Mouse (Mus musculus) liver, adult 2 months (tissue): ENCODE measurements around the gene Zfp874b. TPM values are rescaled to one million over a fixed set of nuclear protein-coding genes. Genes with fewer than 3 reads are reported as not detected.
"Not testable (repeated sequence)": the region's sequence is repeated elsewhere in the genome, so short reads cannot be mapped to it uniquely, and the experiment has no call there.

Experiments used
- DNase-seq: peaks from one replicate; pipeline ENCODE4 v3.0.0-alpha.2; 2011; ENCODE audit warnings: low read depth, low spot score; ENCODE audit errors: extremely low read depth
- H3K27ac ChIP-seq: fragments of 200-500 bp; replicated peaks from 2 replicates; pipeline ENCODE4 v1.5.1; 2012; ENCODE audit warnings: low read depth, mild to moderate bottlenecking, control low read depth, inconsistent platforms, low read length; ENCODE audit not compliant: insufficient read depth
- H3K27me3 ChIP-seq: fragments of 200-500 bp; 2 replicates; pipeline ENCODE4 v1.6.1; 2012; ENCODE audit warnings: mild to moderate bottlenecking, moderate library complexity, low read length, inconsistent platforms; ENCODE audit not compliant: control insufficient read depth, insufficient read depth
- H3K36me3 ChIP-seq: fragments of 200-500 bp; 2 replicates; pipeline ENCODE4 v1.6.1; 2012; ENCODE audit warnings: low read length, inconsistent platforms; ENCODE audit not compliant: control insufficient read depth, insufficient read depth
- H3K4me1 ChIP-seq: fragments of 200-500 bp; 2 replicates; pipeline ENCODE4 v1.6.1; 2011; ENCODE audit warnings: low read length; ENCODE audit not compliant: control insufficient read depth, insufficient read depth
- H3K4me3 ChIP-seq: fragments of 200-500 bp; 2 replicates; pipeline ENCODE4 v1.5.1; 2011; ENCODE audit warnings: low read depth, mild to moderate bottlenecking, control low read depth, low read length, moderate library complexity; ENCODE audit not compliant: insufficient read depth
- H3K79me2 ChIP-seq: fragments of 200-500 bp; 2 replicates; pipeline ENCODE4 v1.6.1; 2012; ENCODE audit warnings: inconsistent platforms, mild to moderate bottlenecking, low read length, moderate library complexity; ENCODE audit not compliant: control insufficient read depth, insufficient read depth
- H3K9ac ChIP-seq: fragments of 200-500 bp; 2 replicates; pipeline ENCODE4 v1.6.1; 2012; ENCODE audit warnings: low read depth, mild to moderate bottlenecking, control low read depth, inconsistent platforms, low read length
- CTCF ChIP-seq: fragments of 200-500 bp; IDR thresholded peaks from 2 replicates; pipeline ENCODE4 v1.5.1; 2011; ENCODE audit warnings: low read depth, low read length, control low read depth
- POLR2A ChIP-seq: fragments of 200-500 bp; IDR thresholded peaks from 2 replicates; pipeline ENCODE4 v1.6.1; 2011; ENCODE audit warnings: low read length, control low read depth; ENCODE audit not compliant: insufficient read depth; ENCODE audit errors: extremely low read depth
- WGBS: fragments of 180-500 bp; shearing (Covaris S2); methylation state at CpG from one replicate; pipeline ENCODE4 v1.1.7; 2018; 5-methylcytosine and 5-hydroxymethylcytosine counted together
- polyA plus RNA-seq: library from polyadenylated mRNA; depleted of rRNA; stranded (reverse); fragments of >200 nt; gene quantifications from 2 replicates; pipeline ENCODE4 v1.2.3, GENCODE M21; 2012
- total RNA-seq: library from RNA; depleted of rRNA; stranded (reverse); fragments of >200 nt; gene quantifications from 2 replicates; pipeline ENCODE4 v1.2.3, GENCODE M21; 2014

The Zfp874b gene
- total and polyA plus RNA-seq, 2 experiments: 1.7 to 8.7 TPM

- Histone ChIP-seq H3K4me3 (no peak overlapping the region), H3K4me1 (no peaks in the 10 kb centered on the region), H3K27ac (no peak overlapping the region), H3K27me3 (no peaks in the 10 kb centered on the region), H3K9ac (no peak overlapping the region), H3K36me3 (peaks cover 46% of the 10 kb centered on the region), H3K79me2 (peaks cover 3% of the 10 kb centered on the region; the same call in 1 of the 2 replicates)
- WGBS: 96% methylated on average over 1 of the region's 1 CpGs
- TF ChIP-seq POLR2A (no peak), CTCF (no peak)
- no peak for DNase-seq
Measured at GRCm38 (mm10) chr13:67495631-67496030, 11.6 kb upstream of the Zfp874b start.

GRCm38 (mm10) chr13:67484424-67484811 is 360 bp upstream of the Zfp874b start:
- Histone ChIP-seq H3K79me2 (peaks cover 5% of the 10 kb centered on the region), H3K9ac (peak overlapping the region; percentile 59), H3K4me1 (peaks cover 5% of the 10 kb centered on the region; the same call in 1 of the 2 replicates), H3K4me3 (peak overlapping the region; percentile 56), H3K27ac (peak overlapping the region; percentile 50; the same call in 1 of the 2 replicates), H3K27me3 (no peaks in the 10 kb centered on the region), H3K36me3 (peaks cover 11% of the 10 kb centered on the region)
- no peak for TF ChIP-seq POLR2A
- no peak for TF ChIP-seq CTCF
- no peak for DNase-seq
- WGBS: 18% methylated on average over 8 of the region's 8 CpGs

GRCm38 (mm10) chr13:67481528-67481927 is 2.5 kb downstream of the Zfp874b start:
- Histone ChIP-seq H3K4me3 (no peak overlapping the region), H3K4me1 (peaks cover 5% of the 10 kb centered on the region; the same call in 1 of the 2 replicates), H3K79me2 (peaks cover 5% of the 10 kb centered on the region), H3K27ac (no peak overlapping the region), H3K36me3 (peaks cover 17% of the 10 kb centered on the region), H3K27me3 (no peaks in the 10 kb centered on the region), H3K9ac (no peak overlapping the region)
- DNase-seq: no peak
- 68% methylated on average over 4 of the region's 4 CpGs for WGBS
- TF ChIP-seq CTCF (no peak), POLR2A (no peak)

GRCm38 (mm10) chr13:67469274-67469673 is 14.8 kb downstream of the Zfp874b start:
- no peak overlapping the region for H3K27ac ChIP-seq
- H3K36me3 ChIP-seq: peaks cover 12% of the 10 kb centered on the region
- H3K79me2 ChIP-seq: no peaks in the 10 kb centered on the region
- no peak overlapping the region for H3K4me3 ChIP-seq
- no peaks in the 10 kb centered on the region for H3K4me1 ChIP-seq
- 55% methylated on average over 3 of the region's 3 CpGs for WGBS
- no peak overlapping the region for H3K9ac ChIP-seq
- no peak for DNase-seq
- TF ChIP-seq CTCF (no peak), POLR2A (no peak)
- H3K27me3 ChIP-seq: no peaks in the 10 kb centered on the region

- H3K79me2 ChIP-seq, H3K9ac ChIP-seq, H3K36me3 ChIP-seq, H3K4me1 ChIP-seq, H3K4me3 ChIP-seq, H3K27ac ChIP-seq, H3K27me3 ChIP-seq, DNase-seq: not testable (repeated sequence)
- WGBS: 80% methylated on average over 3 of the region's 5 CpGs
Measured at GRCm38 (mm10) chr13:67463506-67464185, 20.4 kb downstream of the Zfp874b start.

GRCm38 (mm10) chr13:67452021-67452309 is 32.1 kb downstream of the Zfp874b start:
- Histone ChIP-seq H3K36me3 (peaks cover 10% of the 10 kb centered on the region), H3K9ac (peak overlapping the region; percentile 28), H3K79me2 (no peaks in the 10 kb centered on the region; the same call in 1 of the 2 replicates), H3K4me3 (peak overlapping the region; percentile 28), H3K27ac (peak overlapping the region; percentile 73), H3K4me1 (peaks cover 1% of the 10 kb centered on the region; the same call in 1 of the 2 replicates), H3K27me3 (no peaks in the 10 kb centered on the region)
- no peak for DNase-seq
- WGBS: 4% methylated on average over 3 of the region's 3 CpGs
- TF ChIP-seq CTCF (no peak), POLR2A (no peak)
